Mouse (Mus musculus): ENCODE data around the gene Atp10a. TPM values are rescaled to one million over a fixed set of nuclear protein-coding genes. Genes with fewer than 3 reads are reported as not detected.
"Not testable (repeated sequence)": the region's sequence is repeated elsewhere in the genome, so short reads cannot be mapped to it uniquely, and the experiment has no call there.

Atp10a gene
- total RNA-seq, 1 experiment from 2014 or later = 46.8 TPM

- peak; percentile 33 for DNase-seq
Observed at GRCm38 (mm10) chr7:58788424-58789261, 132.7 kb downstream of the Atp10a start.

- DNase-seq = no peak
Observed at GRCm38 (mm10) chr7:58797281-58797680, 141.3 kb downstream of the Atp10a start.

GRCm38 (mm10) chr7:58800916-58801315, 144.9 kb downstream of the Atp10a start:
- peak; percentile 60 for DNase-seq

- peak; percentile 18 for DNase-seq
Observed at GRCm38 (mm10) chr7:58801791-58802190, 145.8 kb downstream of the Atp10a start.

- DNase-seq = no peak
Observed at GRCm38 (mm10) chr7:58822147-58822681, 166.2 kb downstream of the Atp10a start.

GRCm38 (mm10) chr7:58824686-58825085, 168.7 kb downstream of the Atp10a start:
- DNase-seq = no peak

- DNase-seq = peak; percentile 19
Observed at GRCm38 (mm10) chr7:58829111-58829510, 173.1 kb downstream of the Atp10a start.

- DNase-seq = not testable (repeated sequence)
Observed at GRCm38 (mm10) chr7:58836855-58837606, 181.1 kb downstream of the Atp10a start.

- no peak for DNase-seq
Observed at GRCm38 (mm10) chr7:58840367-58840766, 184.4 kb downstream of the Atp10a start.

GRCm38 (mm10) chr7:58841066-58841465, 185.1 kb downstream of the Atp10a start:
- no peak for DNase-seq

GRCm38 (mm10) chr7:58842818-58843217, 186.9 kb downstream of the Atp10a start:
- no peak for DNase-seq

- peak; percentile 74 for DNase-seq
Observed at GRCm38 (mm10) chr7:58843767-58844445, 187.9 kb downstream of the Atp10a start.

GRCm38 (mm10) chr7:58844449-58844848, 188.5 kb downstream of the Atp10a start:
- no peak for DNase-seq

GRCm38 (mm10) chr7:58858921-58859320, 203.0 kb downstream of the Atp10a start:
- DNase-seq = no peak

- DNase-seq = no peak
Observed at GRCm38 (mm10) chr7:58863174-58863573, 207.2 kb downstream of the Atp10a start.

GRCm38 (mm10) chr7:58866865-58867614, 211.1 kb downstream of the Atp10a start:
- no peak for DNase-seq

GRCm38 (mm10) chr7:58870661-58871060, 214.7 kb downstream of the Atp10a start:
- peak; percentile 10 for DNase-seq

GRCm38 (mm10) chr7:58873676-58874075, 217.7 kb downstream of the Atp10a start:
- DNase-seq = no peak

Measured in adrenal gland, postnatal 14 days (tissue).